Mouse (Mus musculus) urinary bladder, postnatal 10 days (tissue): ENCODE measurements around the gene Olfr1082.
"Not testable (repeated sequence)": the region's sequence is repeated elsewhere in the genome, so short reads cannot be mapped to it uniquely, and the experiment has no call there.

Experiments used
- DNase-seq: peaks from one replicate; pipeline ENCODE4 v3.0.0; 2022; ENCODE audit warnings: low spot score

Gene Olfr1082

GRCm38 (mm10) chr2:86598866-86599265, at the start of gene Olfr1082:
Gene Olfr1082, minus strand, starts transcription at chr2:86598966.
- DNase-seq: not testable (repeated sequence)

DNA sequence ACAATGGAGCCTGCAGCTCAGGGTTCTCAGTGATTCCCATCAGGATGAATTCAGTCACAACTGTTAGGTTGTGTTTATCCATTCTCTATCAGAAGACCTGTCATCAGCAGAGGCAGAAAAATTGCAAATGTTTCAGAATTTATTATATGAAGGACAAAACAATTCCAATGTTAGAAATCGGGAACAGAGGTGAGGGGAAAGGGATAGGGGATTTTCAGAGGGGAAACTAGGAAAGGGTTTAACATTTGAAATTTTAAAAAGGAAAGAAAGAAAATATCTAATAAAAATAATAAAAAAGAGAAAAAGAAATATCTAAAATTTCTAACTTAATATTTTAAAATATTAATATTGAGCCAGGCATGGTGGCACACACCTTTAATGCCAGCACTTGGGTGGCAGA, 40.9 kb upstream of the Olfr1082 start, which contains the start of gene Olfr1084:
Olfr1084 (minus strand) TSS at position 101 of the 400 bp plus-strand sequence.
- not testable (repeated sequence) for DNase-seq

GRCm38 (mm10) chr2:86558135-86558534, 40.6 kb downstream of the Olfr1082 start, which contains the start of gene Olfr1080:
Gene Olfr1080, minus strand, starts transcription at chr2:86558235.
- not testable (repeated sequence) for DNase-seq
